Mouse (Mus musculus) spleen, adult 2 months (tissue): ENCODE measurements around the gene E130311K13Rik. TPM values are rescaled to one million over a fixed set of nuclear protein-coding genes. Genes with fewer than 3 reads are reported as not detected.

Experiments
- DNase-seq, 2 experiments: peaks; one replicate each; pipeline versions ENCODE4 v3.0.0 to v3.0.0-alpha.2; 2012 to 2021; ENCODE audit warnings: low spot score in 2 of 2, low read depth in 1 of 2
- H3K27ac ChIP-seq: fragments of 200-500 bp; 2 replicates; pipeline ENCODE4 v1.5.1; 2012; ENCODE audit warnings: low read length, inconsistent platforms; ENCODE audit not compliant: insufficient read depth
- H3K27me3 ChIP-seq: fragments of 200-500 bp; 2 replicates; pipeline ENCODE4 v1.6.1; 2012; ENCODE audit warnings: mild to moderate bottlenecking, moderate library complexity, low read length, inconsistent platforms; ENCODE audit not compliant: control insufficient read depth, insufficient read depth
- H3K36me3 ChIP-seq: fragments of 200-500 bp; 2 replicates; pipeline ENCODE4 v1.6.1; 2012; ENCODE audit warnings: mild to moderate bottlenecking, low read length, inconsistent platforms; ENCODE audit not compliant: control insufficient read depth, insufficient read depth
- H3K4me1 ChIP-seq: fragments of 200-500 bp; 2 replicates; pipeline ENCODE4 v1.6.1; 2011; ENCODE audit warnings: inconsistent platforms; ENCODE audit not compliant: control insufficient read depth, insufficient read depth, insufficient read length
- H3K4me3 ChIP-seq: fragments of 200-500 bp; 2 replicates; pipeline ENCODE4 v1.5.1; 2011; ENCODE audit warnings: mild to moderate bottlenecking, inconsistent platforms; ENCODE audit not compliant: insufficient read depth, insufficient read length; ENCODE audit errors: extremely low read depth
- CTCF ChIP-seq: fragments of 200-500 bp; IDR thresholded peaks from 2 replicates; pipeline ENCODE4 v1.5.1; 2011; ENCODE audit warnings: mild to moderate bottlenecking, inconsistent platforms; ENCODE audit not compliant: insufficient read depth, insufficient read length, insufficient replicate concordance; ENCODE audit errors: extremely low read depth
- POLR2A ChIP-seq: fragments of 200-500 bp; IDR thresholded peaks from 2 replicates; pipeline ENCODE4 v1.6.1; 2011; ENCODE audit warnings: low read depth, low read length, inconsistent platforms
- WGBS: fragments of 180-500 bp; shearing (Covaris S2); methylation state at CpG from one replicate; pipeline ENCODE4 v1.1.7; 2018; 5-methylcytosine and 5-hydroxymethylcytosine counted together
- polyA plus RNA-seq: library from polyadenylated mRNA; depleted of rRNA; stranded (reverse); fragments of >200 nt; gene quantifications from 2 replicates; pipeline ENCODE4 v1.2.3, GENCODE M21; 2012

The E130311K13Rik gene
- polyA plus RNA-seq, 1 experiment, result 1.6 TPM

- under 1% methylated on average over 69 of the region's 69 CpGs for WGBS
- DNase-seq, result peak; percentile 95 to 99
- Histone ChIP-seq H3K4me3 (peak within 1 kb of the TSS; percentile 71), H3K27me3 (no peaks in the 10 kb centered on the region; the same call in 1 of the 2 replicates), H3K27ac (peak within 1 kb of the TSS; percentile 69), H3K36me3 (no peaks in the 10 kb centered on the region), H3K4me1 (peaks cover 2% of the 10 kb centered on the region; the same call in 1 of the 2 replicates)
- no peak for TF ChIP-seq CTCF
- peak; percentile 41; the same call in 1 of the 2 replicates for TF ChIP-seq POLR2A
Observed at GRCm38 (mm10) chr3:63964100-63964921, 35.0 kb upstream of the E130311K13Rik start, which contains the start of gene Slc33a1. Gene Slc33a1, minus strand, starts transcription at chr3:63964768.

DNA sequence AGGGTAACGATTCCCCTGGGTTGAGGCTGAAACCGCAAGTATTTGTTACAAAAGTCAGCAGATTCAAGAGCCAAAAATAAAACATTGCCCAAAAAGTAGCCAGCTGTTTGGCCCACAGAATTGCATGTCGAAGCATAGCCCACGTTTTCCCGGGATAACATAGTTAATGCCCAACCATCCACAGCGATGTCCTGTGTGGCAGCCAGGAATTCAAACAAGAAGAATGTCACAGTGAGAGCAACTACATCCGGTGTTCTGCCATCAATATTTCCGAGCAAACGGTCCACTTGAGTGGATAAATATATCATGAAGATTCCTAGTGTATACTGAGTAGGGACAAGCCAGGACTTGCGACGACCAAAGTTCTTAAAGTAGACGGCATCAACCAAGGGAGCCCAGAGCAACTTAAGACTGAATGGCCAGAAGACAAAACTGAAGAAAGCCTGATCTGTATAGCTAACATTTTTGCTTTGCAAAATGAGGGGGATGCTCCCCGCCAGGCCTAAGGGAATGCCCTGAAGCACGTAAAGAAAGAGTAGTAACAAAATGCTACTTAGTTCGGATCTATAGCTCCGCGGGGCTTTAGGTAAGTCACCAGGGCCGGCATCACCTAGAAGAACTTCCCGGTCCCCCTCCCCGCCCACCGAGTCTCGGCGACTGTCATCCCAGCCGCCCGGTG is 34.3 kb upstream of the E130311K13Rik start:
- H3K4me3 ChIP-seq, result peak overlapping the region; percentile 71
- WGBS, result 2% methylated on average over 25 of the region's 25 CpGs
- H3K4me1 ChIP-seq, result peaks cover 2% of the 10 kb centered on the region; the same call in 1 of the 2 replicates
- H3K27me3 ChIP-seq, result no peaks in the 10 kb centered on the region; the same call in 1 of the 2 replicates
- no peaks in the 10 kb centered on the region for H3K36me3 ChIP-seq
- TF ChIP-seq CTCF (no peak), POLR2A (no peak)
- DNase-seq, result no peak
- H3K27ac ChIP-seq, result peak overlapping the region; percentile 69

- H3K4me3 ChIP-seq, result no peak overlapping the region
Observed at GRCm38 (mm10) chr3:63949837-63950236, 20.6 kb upstream of the E130311K13Rik start.

DNA sequence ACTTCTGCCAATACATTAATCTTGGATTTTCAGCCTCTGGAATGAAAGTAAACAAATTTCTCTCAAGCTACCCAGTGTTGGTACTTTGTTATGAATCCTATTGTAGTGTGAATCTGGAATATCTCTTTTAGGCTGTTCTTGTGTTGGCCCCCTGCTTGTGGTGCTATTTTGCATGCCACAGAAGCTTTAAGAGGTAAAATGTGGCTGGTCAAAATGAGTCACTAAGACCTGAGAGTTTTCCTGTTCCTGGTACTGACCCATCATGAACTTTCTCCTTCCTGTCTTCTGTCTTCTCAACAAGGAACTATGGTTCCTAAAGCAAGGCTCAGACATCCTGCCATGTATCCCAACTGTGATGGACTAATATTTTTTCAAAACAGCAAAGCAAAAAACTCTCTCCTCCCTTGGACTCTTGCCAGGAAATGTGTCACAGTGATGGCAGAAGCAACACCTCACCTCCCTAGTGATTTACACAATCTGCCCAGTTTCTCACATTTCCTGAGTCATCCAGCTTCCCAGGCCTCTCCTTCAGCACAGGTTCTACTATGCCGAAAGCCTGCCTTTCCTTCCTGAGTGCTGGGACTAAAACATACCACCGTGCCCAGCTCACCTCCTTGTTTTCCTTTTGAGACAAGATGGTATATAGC is 12.1 kb upstream of the E130311K13Rik start:
- DNase-seq, result no peak
- TF ChIP-seq POLR2A (no peak), CTCF (no peak)

More at GRCm38 (mm10) chr3:63949837-63950236, 20.6 kb upstream of the E130311K13Rik start:
- WGBS, result 86% methylated on average over 3 of the region's 3 CpGs
- Histone ChIP-seq H3K27me3 (no peaks in the 10 kb centered on the region), H3K27ac (no peak overlapping the region), H3K4me1 (no peaks in the 10 kb centered on the region), H3K36me3 (no peaks in the 10 kb centered on the region)
- no peak for DNase-seq
- TF ChIP-seq POLR2A (no peak), CTCF (no peak)

DNA sequence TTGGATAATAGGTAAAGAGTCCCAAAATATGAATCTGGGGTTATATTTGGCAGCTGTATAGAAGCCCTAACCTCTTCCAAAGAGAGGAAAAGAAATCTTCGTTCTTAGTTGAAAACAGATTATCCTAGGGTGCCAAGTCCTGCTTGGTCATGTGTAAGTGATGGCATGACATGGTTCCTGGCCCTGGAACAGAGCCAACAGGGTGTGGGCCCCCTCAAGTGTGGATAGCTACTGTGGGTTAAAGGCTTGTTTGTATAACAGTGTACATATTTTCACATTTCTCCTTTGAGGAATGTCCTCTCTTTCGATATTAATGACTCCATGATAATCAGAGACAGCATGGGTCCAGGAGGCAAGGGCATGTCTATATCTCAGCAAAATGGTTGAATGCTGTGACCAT is 9.7 kb upstream of the E130311K13Rik start:
- no peaks in the 10 kb centered on the region; the same call in 1 of the 2 replicates for H3K36me3 ChIP-seq
- H3K4me1 ChIP-seq, result no peaks in the 10 kb centered on the region
- no peak overlapping the region for H3K4me3 ChIP-seq
- TF ChIP-seq POLR2A (no peak), CTCF (no peak)
- WGBS, result 92% methylated on average over 2 of the region's 2 CpGs
- DNase-seq, result no peak
- no peak overlapping the region for H3K27ac ChIP-seq
- no peaks in the 10 kb centered on the region for H3K27me3 ChIP-seq

More for the DNA sequence above, 12.1 kb upstream of the E130311K13Rik start:
- no peak overlapping the region for H3K4me3 ChIP-seq
- no peak overlapping the region for H3K27ac ChIP-seq
- no peaks in the 10 kb centered on the region for H3K4me1 ChIP-seq
- WGBS, result 68% methylated on average over 2 of the region's 2 CpGs
- peaks cover 2% of the 10 kb centered on the region for H3K36me3 ChIP-seq
- no peaks in the 10 kb centered on the region for H3K27me3 ChIP-seq

DNA sequence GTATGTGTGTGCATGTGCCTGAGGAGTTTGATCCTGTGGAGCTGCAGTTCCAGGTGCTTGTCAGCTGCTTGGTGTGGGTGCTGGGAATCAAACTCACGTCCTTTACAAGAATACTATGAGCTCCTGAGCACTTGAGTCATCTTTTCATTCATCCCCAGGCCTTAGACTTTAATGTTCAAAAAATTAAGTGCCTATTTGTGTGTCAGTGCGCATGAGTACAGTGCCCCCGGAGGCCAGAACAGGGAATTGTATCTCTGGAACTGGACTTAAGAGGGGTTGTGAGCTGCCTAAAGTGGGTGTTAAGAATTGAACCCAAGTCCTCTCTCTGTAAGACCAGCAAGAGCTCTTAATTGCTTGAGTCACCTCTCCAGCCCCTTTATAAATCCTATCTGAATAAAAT is 9.6 kb downstream of the E130311K13Rik start:
- H3K4me3 ChIP-seq, result no peak overlapping the region
- 86% methylated on average over 3 of the region's 3 CpGs for WGBS
- TF ChIP-seq POLR2A (no peak), CTCF (peak; percentile 10; the same call in 1 of the 2 replicates)
- H3K27me3 ChIP-seq, result no peaks in the 10 kb centered on the region
- no peak overlapping the region for H3K27ac ChIP-seq
- no peaks in the 10 kb centered on the region for H3K4me1 ChIP-seq
- DNase-seq, result peak in 1 of 2 experiments; percentile 36
- H3K36me3 ChIP-seq, result no peaks in the 10 kb centered on the region
